ENCODE assay signal across 13 mouse cellular contexts in the genomic region with DNA sequence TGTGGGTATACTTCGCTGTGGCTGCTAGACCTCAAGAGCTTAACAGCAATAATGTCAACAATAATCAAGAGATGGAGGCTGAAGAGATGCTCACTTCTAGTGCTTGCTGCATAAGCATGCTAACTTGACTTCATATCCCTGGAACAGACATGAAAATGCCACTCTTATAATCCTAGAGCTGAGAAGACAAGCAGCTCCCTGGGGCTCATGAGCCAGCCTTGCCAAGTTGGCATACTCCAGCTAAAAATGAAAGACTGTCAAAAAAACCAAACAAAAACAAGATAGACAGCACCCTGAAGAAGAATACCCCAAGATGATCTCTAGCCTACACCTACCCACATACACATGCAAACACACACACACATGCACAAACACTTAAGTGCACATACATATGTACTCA.
"Had no signal": no experiment of that assay in that cellular context is flagged by ENCODE, and none has a peak within 500 bp of the region (broad histone marks: within the 10 kb centered on the region; RNA-seq: fewer than 3 reads in every experiment).

No protein-coding gene starts in this region.

- H3K4me1 ChIP-seq: liver, embryonic 13.5 days had no signal

- H3K27ac ChIP-seq: left cerebral cortex, adult 2 months; liver, embryonic 13.5 days had no signal

- H3K27me3 ChIP-seq: liver, embryonic 13.5 days had no signal

- H3K36me3 ChIP-seq: liver, embryonic 13.5 days had no signal

- H3K9ac ChIP-seq: liver, embryonic 13.5 days had no signal

- H3K9me3 ChIP-seq: liver, embryonic 13.5 days had no signal

- H3K4me2 ChIP-seq: liver, embryonic 13.5 days; midbrain, embryonic 11.5 days had no signal

- DNase-seq: kidney, adult 9 months; kidney, postnatal 14 days; kidney, postnatal 4 days; layer of hippocampus, postnatal 36 days; liver, embryonic 13.5 days; lung, adult 2 months; lung, postnatal 14 days; lung, postnatal 4 days; midbrain, embryonic 14.5 days; thymus, adult 2 months; thymus, postnatal 14 days had no signal

- H3K4me3 ChIP-seq: left cerebral cortex, adult 2 months; liver, embryonic 13.5 days had no signal
